Mouse (Mus musculus) limb, embryonic 14.5 days (tissue): ENCODE data around the gene Il22ra1. TPM values are rescaled to one million over a fixed set of nuclear protein-coding genes. Genes with fewer than 3 reads are reported as not detected.

ENCODE experiments used
- ATAC-seq: fragments of 200-750 bp; cut with Nextera tagmentation; 2 replicates; pipeline ENCODE4 v1.8.0; 2017; ENCODE audit warnings: low read depth, moderate number of reproducible peaks, moderate TSS enrichment; ENCODE audit not compliant: low FRiP score
- DNase-seq: peaks from one replicate; pipeline ENCODE4 v3.0.0-alpha.2; 2015; ENCODE audit warnings: low spot score
- H3K27ac ChIP-seq: fragments of 300-500 bp; sonication (generic); replicated peaks from 2 replicates; pipeline ENCODE4 v1.5.1; 2014; ENCODE audit warnings: low read depth, mild to moderate bottlenecking, low read length, moderate library complexity, mixed read lengths
- H3K27me3 ChIP-seq: fragments of 300-500 bp; sonication (generic); 2 replicates; pipeline ENCODE4 v1.6.1; 2014; ENCODE audit warnings: low read length, mixed read lengths; ENCODE audit not compliant: control insufficient read depth, insufficient read depth
- H3K36me3 ChIP-seq: fragments of 300-500 bp; sonication (generic); 2 replicates; pipeline ENCODE4 v1.6.1; 2014; ENCODE audit warnings: mild to moderate bottlenecking, low read length, moderate library complexity, mixed read lengths; ENCODE audit not compliant: control insufficient read depth, insufficient read depth
- H3K4me1 ChIP-seq: fragments of 300-500 bp; sonication (generic); 2 replicates; pipeline ENCODE4 v1.6.1; 2014; ENCODE audit warnings: antibody characterized with exemption, low read length, mixed read lengths; ENCODE audit not compliant: control insufficient read depth, insufficient read depth
- H3K4me2 ChIP-seq: fragments of 300-500 bp; sonication (generic); replicated peaks from 2 replicates; pipeline ENCODE4 v1.6.1; 2014; ENCODE audit warnings: low read depth, mild to moderate bottlenecking, low read length, moderate library complexity; ENCODE audit not compliant: severe bottlenecking
- H3K4me3 ChIP-seq: fragments of 300-500 bp; sonication (generic); replicated peaks from 2 replicates; pipeline ENCODE4 v1.5.1; 2014; ENCODE audit warnings: low read length
- H3K9ac ChIP-seq: fragments of 300-500 bp; sonication (generic); 2 replicates; pipeline ENCODE4 v1.6.1; 2014; ENCODE audit warnings: mild to moderate bottlenecking, low read depth, low read length, moderate library complexity; ENCODE audit not compliant: severe bottlenecking
- H3K9me3 ChIP-seq: fragments of 300-500 bp; sonication (generic); 2 replicates; pipeline ENCODE4 v1.6.1; 2016; ENCODE audit warnings: low read length; ENCODE audit not compliant: control insufficient read depth
- POLR2A ChIP-seq: fragments of 200-500 bp; IDR thresholded peaks from 2 replicates; pipeline ENCODE4 v1.8.0; 2012; ENCODE audit warnings: inconsistent platforms, mild to moderate bottlenecking, moderate library complexity, borderline replicate concordance; ENCODE audit not compliant: insufficient read depth, insufficient read length; ENCODE audit errors: extremely low read depth
- WGBS: fragments of 180-500 bp; shearing (Covaris S2); extraction: QIAGEN DNeasy Blood & Tissue Kit; methylation state at CpG from one replicate; pipeline ENCODE4 v1.1.7; 2014; 5-methylcytosine and 5-hydroxymethylcytosine counted together
- polyA plus RNA-seq, 2 experiments: library from polyadenylated mRNA; depleted of rRNA in 1 of 2; stranded (reverse) in 1 of 2; unstranded in 1 of 2; fragments of >200 nt; fragmentation: Nextera tagmentation in 1 of 2; extraction: Ambion mirVana in 1 of 2; gene quantifications; 2 replicates each; pipeline versions ENCODE4 v1.2.1 to v1.2.3; 2012 to 2014

The Il22ra1 gene
- polyA plus RNA-seq, 2 experiments, result 1.2 TPM

DNA sequence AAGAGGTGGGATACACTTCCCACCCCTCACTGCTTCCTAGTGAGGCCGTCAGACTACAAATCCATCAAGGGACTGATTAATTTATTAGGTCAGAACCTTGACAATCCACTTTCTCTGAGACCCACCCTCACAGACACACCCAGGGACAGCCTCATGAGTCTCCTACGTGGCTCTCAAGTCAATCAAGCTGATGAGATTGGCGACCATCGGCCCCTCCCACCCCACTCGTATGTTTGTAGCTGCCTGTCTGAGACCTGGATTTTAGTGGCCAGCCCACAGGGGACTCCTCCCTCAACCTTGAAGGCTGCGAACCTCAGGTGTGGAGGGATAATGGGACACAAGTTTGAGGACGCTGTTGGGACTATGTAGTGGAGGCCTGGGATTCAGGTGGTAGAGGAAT lies 11.2 kb downstream of the Il22ra1 start:
- Histone ChIP-seq H3K27me3 (no peaks in the 10 kb centered on the region), H3K4me3 (no peak overlapping the region), H3K4me2 (no peak overlapping the region), H3K9me3 (no peaks in the 10 kb centered on the region), H3K27ac (no peak overlapping the region), H3K4me1 (0 out of 2 replicates have a peak, but pooled peaks cover 3% of the 10 kb centered on the region), H3K9ac (no peak overlapping the region), H3K36me3 (no peaks in the 10 kb centered on the region)
- no peak for ATAC-seq
- 49% methylated on average over 7 of the region's 7 CpGs for WGBS
- no peak for TF ChIP-seq POLR2A
- no peak for DNase-seq

DNA sequence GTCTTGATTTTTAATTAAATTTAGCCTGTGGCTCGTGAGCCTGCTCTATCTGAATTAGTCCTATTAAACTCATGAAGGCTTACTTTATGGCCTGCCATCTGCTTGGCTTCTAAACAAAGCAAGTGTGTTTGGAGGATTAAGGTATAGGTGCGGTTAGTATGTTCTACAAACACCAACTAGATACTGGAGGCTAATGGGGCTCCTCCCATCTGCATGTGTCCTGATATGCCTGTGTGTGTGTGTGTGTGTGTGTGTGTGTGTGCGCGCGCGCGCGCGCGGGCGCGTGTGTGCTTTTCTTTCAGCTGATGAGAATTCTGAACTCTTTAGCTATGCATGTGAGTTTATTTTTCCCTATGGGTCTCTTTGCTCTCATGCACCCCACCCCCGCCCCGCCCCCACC lies 11.7 kb downstream of the Il22ra1 start:
- 0 out of 2 replicates have a peak, but pooled peaks cover 3% of the 10 kb centered on the region for H3K4me1 ChIP-seq
- H3K9ac ChIP-seq, result no peak overlapping the region
- no peaks in the 10 kb centered on the region for H3K9me3 ChIP-seq
- DNase-seq, result no peak
- TF ChIP-seq POLR2A, result no peak
- whole genome bisulfite sequencing, result 89% methylated on average over 14 of the region's 14 CpGs
- no peak overlapping the region for H3K27ac ChIP-seq
- no peaks in the 10 kb centered on the region for H3K27me3 ChIP-seq
- ATAC-seq, result no peak
- no peak overlapping the region for H3K4me3 ChIP-seq
- no peaks in the 10 kb centered on the region for H3K36me3 ChIP-seq
- no peak overlapping the region for H3K4me2 ChIP-seq

DNA sequence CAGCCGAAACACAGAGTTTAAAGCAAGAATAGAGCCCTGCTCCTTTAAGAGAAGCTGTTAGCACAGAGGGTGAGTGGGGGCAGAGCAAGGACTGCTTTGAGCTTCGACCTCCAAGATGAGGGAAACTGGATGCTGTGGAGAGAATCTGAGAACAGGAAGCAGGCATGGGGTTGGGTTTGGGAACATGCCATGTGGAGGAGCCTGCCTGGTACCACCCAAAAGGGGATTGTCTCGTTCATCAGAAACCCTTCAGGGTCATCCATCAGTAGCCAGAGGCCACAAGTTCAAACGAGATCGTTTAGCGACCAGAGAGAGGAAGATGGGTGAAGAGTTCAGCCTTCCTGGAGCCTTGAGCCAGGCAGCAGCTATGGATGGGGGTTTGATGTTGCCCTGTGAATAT lies 15.5 kb downstream of the Il22ra1 start:
- ATAC-seq (no peak), DNase-seq (no peak)
- no peak overlapping the region for H3K4me3 ChIP-seq
- 0 out of 2 replicates have a peak, but pooled peaks cover 3% of the 10 kb centered on the region for H3K4me1 ChIP-seq
- no peak overlapping the region for H3K4me2 ChIP-seq
- no peaks in the 10 kb centered on the region for H3K36me3 ChIP-seq
- H3K9me3 ChIP-seq, result no peaks in the 10 kb centered on the region
- WGBS, result 21% methylated on average over 6 of the region's 6 CpGs
- TF ChIP-seq POLR2A, result no peak
- H3K27me3 ChIP-seq, result no peaks in the 10 kb centered on the region
- H3K27ac ChIP-seq, result no peak overlapping the region
- H3K9ac ChIP-seq, result no peak overlapping the region

DNA sequence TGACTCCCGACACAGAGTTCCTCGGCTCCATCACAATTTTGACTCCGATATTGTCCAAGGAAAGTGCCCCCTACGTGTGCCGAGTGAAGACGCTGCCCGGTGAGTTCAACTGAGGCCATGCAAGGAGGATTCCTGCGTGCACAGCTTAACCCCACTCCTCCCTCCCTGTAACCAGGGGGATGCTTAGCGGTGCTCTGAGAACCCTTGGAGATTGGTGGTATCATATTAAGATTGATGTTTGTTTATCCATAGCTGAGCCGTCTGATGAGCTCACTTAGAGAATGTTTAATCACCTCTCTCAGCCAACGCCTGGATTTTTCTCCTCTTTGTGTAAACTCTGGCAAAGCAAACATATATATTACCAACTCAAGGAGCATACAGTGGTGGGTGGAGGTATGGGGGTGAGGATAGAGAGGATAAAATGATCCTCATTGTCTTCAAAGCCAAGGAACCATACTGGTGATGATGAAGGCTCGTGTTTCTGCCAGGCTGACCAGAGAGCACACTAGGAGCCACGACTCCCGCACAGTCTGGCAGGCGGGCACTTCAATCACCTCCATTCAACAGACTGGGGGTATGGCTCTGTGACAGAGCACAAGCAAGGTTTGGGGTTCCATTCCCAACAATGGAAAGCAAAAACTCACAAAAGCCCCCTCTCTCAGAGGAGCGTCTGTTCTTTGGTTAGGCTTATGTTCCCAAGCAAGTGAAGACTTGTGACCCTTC lies 16.9 kb downstream of the Il22ra1 start:
- H3K36me3 ChIP-seq, result no peaks in the 10 kb centered on the region
- DNase-seq (no peak), ATAC-seq (no peak)
- WGBS, result 56% methylated on average over 16 of the region's 16 CpGs
- no peak overlapping the region for H3K9ac ChIP-seq
- no peak overlapping the region for H3K4me2 ChIP-seq
- no peak overlapping the region for H3K4me3 ChIP-seq
- H3K9me3 ChIP-seq, result no peaks in the 10 kb centered on the region
- H3K4me1 ChIP-seq, result no peaks in the 10 kb centered on the region
- no peak for TF ChIP-seq POLR2A
- H3K27ac ChIP-seq, result no peak overlapping the region
- H3K27me3 ChIP-seq, result no peaks in the 10 kb centered on the region

DNA sequence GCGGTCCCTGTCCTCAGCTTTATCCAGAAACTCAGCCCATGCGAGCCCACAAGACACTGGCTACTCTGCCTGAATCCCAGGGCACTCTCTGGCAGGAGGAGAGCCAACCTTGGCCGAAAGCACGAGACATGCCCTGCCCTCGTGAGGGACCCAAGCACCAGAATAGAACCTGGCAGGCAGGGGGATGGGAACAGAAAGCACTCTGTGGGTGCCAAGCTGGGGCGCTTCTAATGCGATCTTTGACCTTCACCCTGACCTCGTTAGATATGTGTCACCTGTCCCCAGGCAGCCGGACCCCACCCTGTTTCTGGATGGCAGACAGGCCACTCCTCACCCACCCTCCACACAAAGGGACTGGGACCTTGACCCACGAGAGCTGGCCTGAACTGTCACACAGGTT lies 17.6 kb downstream of the Il22ra1 start:
- Histone ChIP-seq H3K27ac (no peak overlapping the region), H3K27me3 (no peaks in the 10 kb centered on the region), H3K4me3 (no peak overlapping the region), H3K9me3 (no peaks in the 10 kb centered on the region), H3K4me1 (no peaks in the 10 kb centered on the region), H3K4me2 (no peak overlapping the region), H3K9ac (no peak overlapping the region), H3K36me3 (no peaks in the 10 kb centered on the region)
- WGBS, result 77% methylated on average over 10 of the region's 10 CpGs
- ATAC-seq (no peak), DNase-seq (no peak)
- no peak for TF ChIP-seq POLR2A
